Mouse (Mus musculus) T-helper 2 cell (primary cell): ENCODE data around the gene Use1.
"Not testable (repeated sequence)": the region's sequence is repeated elsewhere in the genome, so short reads cannot be mapped to it uniquely, and the experiment has no call there.

ENCODE experiments used
- in situ Hi-C: fragments of 300-600 bp; cut with MboI, MseI; formaldehyde crosslinking; loops from one replicate; pipeline ENCODE4 v1.15.1; 2025; ENCODE audit warnings: high pct_unique_total_duplicates

Gene Use1

GRCm38 (mm10) chr8:71366771-71367528 lies at the start of gene Use1:
Use1 (plus strand) TSS chr8:71366848.
- in situ Hi-C loops: no loop called here

- in situ Hi-C loops: not testable (repeated sequence)
Observed at GRCm38 (mm10) chr8:71318610-71319009, 48.0 kb upstream of the Use1 start.

- in situ Hi-C loops: not testable (repeated sequence)
Observed at GRCm38 (mm10) chr8:71319760-71320159, 46.9 kb upstream of the Use1 start.

- in situ Hi-C loops: no loop called here
Observed at GRCm38 (mm10) chr8:71322939-71323338, 43.7 kb upstream of the Use1 start.

- in situ Hi-C loops: no loop called here
Observed at GRCm38 (mm10) chr8:71324848-71325247, 41.8 kb upstream of the Use1 start.

GRCm38 (mm10) chr8:71337834-71338233 lies 28.8 kb upstream of the Use1 start:
- in situ Hi-C loops: not testable (repeated sequence)

- in situ Hi-C loops: no loop called here
Observed at GRCm38 (mm10) chr8:71340625-71341024, 26.0 kb upstream of the Use1 start.

GRCm38 (mm10) chr8:71346581-71346980 lies 20.1 kb upstream of the Use1 start:
- in situ Hi-C loops: no loop called here

- in situ Hi-C loops: no loop called here
Observed at GRCm38 (mm10) chr8:71351117-71351516, 15.5 kb upstream of the Use1 start.

GRCm38 (mm10) chr8:71351520-71351919 lies 15.1 kb upstream of the Use1 start:
- in situ Hi-C loops: no loop called here

GRCm38 (mm10) chr8:71358026-71358425 lies 8.6 kb upstream of the Use1 start:
- in situ Hi-C loops: no loop called here

GRCm38 (mm10) chr8:71367529-71368176 lies 1.0 kb downstream of the Use1 start:
- in situ Hi-C loops: no loop called here

GRCm38 (mm10) chr8:71368366-71368765 lies 1.7 kb downstream of the Use1 start:
- in situ Hi-C loops: no loop called here

- in situ Hi-C loops: no loop called here
Observed at GRCm38 (mm10) chr8:71369040-71369718, 2.5 kb downstream of the Use1 start.

- in situ Hi-C loops: loop anchor here (5.0 kb wide), 2 partner anchors 92 to 473 kb away; partner anchors contain the start of genes Abhd8, Mrpl34 and Rpl18a
Observed at GRCm38 (mm10) chr8:71370711-71371235, 4.1 kb downstream of the Use1 start.

- in situ Hi-C loops: loop anchor here (5.0 kb wide), 2 partner anchors 91 to 474 kb away; partner anchors contain the start of genes Abhd8, Mrpl34 and Rpl18a
Observed at GRCm38 (mm10) chr8:71371236-71371848, 4.7 kb downstream of the Use1 start, which contains the start of gene Ocel1. Ocel1 (plus strand) TSS chr8:71371298.

GRCm38 (mm10) chr8:71372427-71372826 lies 5.8 kb downstream of the Use1 start:
- in situ Hi-C loops: loop anchor here (5.0 kb wide), 2 partner anchors 90 to 475 kb away; partner anchors contain the start of genes Abhd8, Mrpl34 and Rpl18a

GRCm38 (mm10) chr8:71373000-71373399 lies 6.4 kb downstream of the Use1 start:
- in situ Hi-C loops: loop anchor here (5.0 kb wide), 2 partner anchors 89 to 476 kb away; partner anchors contain the start of genes Abhd8, Mrpl34 and Rpl18a

GRCm38 (mm10) chr8:71374616-71375206 lies 8.1 kb downstream of the Use1 start:
- in situ Hi-C loops: loop anchor here (5.0 kb wide), 2 partner anchors 88 to 477 kb away; partner anchors contain the start of genes Abhd8, Mrpl34 and Rpl18a

GRCm38 (mm10) chr8:71375581-71376422 lies 9.2 kb downstream of the Use1 start:
- in situ Hi-C loops: no loop called here
